Mouse (Mus musculus): ENCODE data around the gene Cers5.
A peak's percentile ranks its signal among the peaks of the same experiment; 100 is the strongest.
"Not testable (repeated sequence)": the region's sequence is repeated elsewhere in the genome, so short reads cannot be mapped to it uniquely, and the experiment has no call there.

Cers5 gene

GRCm38 (mm10) chr15:99727039-99727438 is 45.6 kb downstream of the Cers5 start:
- DNase-seq (ENCODE audit: extremely low read depth, insufficient read length, low spot score): not testable (repeated sequence)

- DNase-seq (ENCODE audit: extremely low read depth, insufficient read length, low spot score): no peak
These were observed 46.1 kb downstream of the Cers5 start for GRCm38 (mm10) chr15:99726549-99726948.

DNA sequence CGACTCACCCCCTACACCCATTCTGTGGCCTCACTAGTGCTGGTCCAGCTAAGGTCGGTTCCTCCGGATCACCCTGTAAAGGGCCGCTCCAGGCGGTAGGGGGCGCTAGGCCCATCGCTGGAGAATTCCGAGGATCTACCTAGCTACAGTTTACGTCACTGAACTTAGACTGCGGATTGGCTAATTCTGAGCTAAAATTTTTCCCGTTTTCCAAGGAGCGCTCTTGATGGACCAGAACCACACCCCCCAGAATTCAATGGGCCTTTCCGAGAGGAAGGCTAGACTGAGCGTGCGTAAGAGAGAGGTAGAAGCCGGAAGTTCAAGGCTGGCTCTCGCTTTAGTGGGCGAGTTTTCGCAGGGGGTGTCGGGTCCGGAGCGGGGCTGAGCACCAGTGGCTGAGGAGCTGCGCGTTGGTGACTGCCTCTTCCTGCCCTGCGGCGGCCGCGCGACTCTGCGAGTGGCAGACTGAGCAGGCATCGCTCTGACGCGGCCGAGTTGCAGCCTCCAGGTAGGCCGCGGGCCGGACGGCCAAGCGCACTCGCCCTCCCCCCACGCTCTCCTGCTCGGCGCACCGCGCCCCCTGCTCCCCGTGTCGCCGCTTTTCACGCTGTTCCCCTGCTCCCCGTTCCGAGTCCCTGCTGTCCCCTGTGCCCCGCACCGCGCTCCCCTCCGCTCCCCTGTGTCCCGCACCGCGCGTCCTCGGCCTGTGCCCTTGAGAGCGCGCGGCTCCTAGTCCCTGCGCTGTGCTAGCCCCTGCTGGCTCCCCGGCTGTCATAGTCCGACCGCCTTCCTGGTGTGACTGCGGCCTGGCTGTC is 47.1 kb downstream of the Cers5 start, which contains the start of gene Cox14:
Gene Cox14 (plus strand): TSS at position 278 of the 815 bp plus-strand sequence.
- peak; percentile 96 for DNase-seq (ENCODE audit: extremely low read depth, insufficient read length, low spot score)

- DNase-seq (ENCODE audit: extremely low read depth, insufficient read length, low spot score): peak; percentile 78
These were observed 48.2 kb downstream of the Cers5 start for GRCm38 (mm10) chr15:99724292-99725021.

DNA sequence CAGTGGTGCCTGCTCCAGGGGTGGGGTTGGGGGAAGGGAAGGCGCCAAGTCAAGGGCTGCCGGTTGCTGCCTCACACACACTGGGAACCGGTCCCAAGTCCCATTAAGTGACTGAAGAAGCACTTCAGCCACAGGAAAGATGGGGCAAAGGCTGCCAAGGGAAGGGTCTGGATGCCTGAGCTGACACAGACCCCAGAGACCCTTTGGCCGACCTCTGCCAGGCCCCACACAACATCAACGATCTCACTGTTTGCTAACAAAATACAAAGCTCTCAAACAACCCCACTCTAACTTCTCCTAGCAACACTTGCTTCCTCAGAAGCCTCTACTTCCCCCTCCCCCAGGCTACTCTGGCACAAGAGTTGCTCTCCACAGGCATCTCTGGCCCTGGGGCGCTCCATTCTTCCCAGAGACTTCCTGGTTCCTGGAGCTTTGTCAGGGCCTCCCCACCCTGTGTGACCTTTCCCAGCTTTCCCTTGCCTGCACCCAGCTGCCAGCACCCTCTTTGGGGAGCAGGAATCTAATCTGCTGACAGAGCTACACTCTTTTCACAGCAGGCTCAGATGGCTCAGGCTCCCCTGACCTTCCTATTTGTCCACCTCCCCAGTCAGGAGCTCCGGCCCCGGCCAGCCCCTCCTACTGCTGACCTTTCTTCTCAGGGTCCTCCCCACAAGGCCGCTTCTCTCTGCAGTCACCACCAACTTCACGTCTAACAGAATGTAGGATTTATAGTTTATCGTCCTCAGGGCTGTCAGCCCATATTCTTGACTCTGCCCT is 49.0 kb downstream of the Cers5 start:
- peak; percentile 76 for DNase-seq (ENCODE audit: extremely low read depth, insufficient read length, low spot score)

DNA sequence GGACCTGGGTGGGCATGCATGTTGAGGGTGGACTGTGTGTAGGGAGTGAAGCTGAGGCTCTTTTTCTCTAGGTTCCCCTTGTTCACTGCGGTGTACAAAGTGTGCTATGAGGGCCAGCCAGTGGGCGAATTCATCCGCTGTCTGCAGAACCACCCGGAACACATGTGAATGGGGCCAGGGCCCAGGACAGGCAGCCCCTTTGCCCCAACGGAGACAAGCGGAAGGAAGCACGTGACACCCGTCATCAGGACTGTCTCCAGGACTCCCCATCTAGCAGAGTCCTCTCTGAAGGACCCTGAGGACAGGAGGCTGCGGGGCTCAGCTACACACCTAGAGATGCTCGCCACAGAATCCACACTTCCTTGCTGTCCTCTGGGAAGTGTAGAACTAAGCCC is 49.6 kb downstream of the Cers5 start:
- DNase-seq (ENCODE audit: extremely low read depth, insufficient read length, low spot score): no peak

DNA sequence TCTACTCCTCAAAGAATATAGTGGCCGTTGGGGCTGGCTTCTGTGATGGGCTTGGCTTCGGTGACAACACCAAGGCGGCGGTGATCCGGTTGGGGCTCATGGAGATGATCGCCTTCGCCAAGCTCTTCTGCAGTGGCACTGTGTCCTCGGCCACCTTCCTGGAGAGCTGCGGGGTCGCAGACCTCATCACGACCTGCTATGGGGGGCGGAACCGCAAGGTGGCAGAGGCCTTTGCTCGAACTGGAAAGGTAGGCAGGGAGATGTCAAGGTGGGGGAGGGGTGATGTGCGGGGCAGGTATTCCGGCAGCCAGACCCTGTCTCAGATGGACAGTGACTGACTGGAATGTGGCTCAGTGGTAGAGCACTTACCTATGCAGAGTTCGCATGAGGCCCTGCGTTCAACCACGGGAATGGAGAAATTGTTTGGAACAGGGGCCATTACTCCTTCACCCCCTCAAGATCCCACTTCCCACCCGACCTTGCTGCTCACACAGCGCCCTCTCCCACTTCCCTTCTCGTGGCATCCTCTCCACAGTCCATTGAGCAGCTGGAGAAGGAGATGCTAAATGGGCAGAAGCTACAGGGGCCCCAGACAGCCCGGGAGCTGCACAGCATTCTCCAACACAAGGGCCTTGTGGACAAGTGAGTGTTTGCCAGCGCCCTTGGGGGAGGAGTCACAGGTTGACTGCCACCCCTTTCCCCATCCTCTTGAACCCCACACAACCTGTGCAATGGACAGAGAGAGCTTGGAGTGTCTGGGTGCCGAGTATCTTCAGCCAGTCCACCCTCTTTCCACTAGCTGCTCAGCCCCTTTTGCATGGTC is 50.6 kb downstream of the Cers5 start:
- no peak for DNase-seq (ENCODE audit: extremely low read depth, insufficient read length, low spot score)

GRCm38 (mm10) chr15:99719865-99720264 is 52.8 kb downstream of the Cers5 start:
- no peak for DNase-seq (ENCODE audit: extremely low read depth, insufficient read length, low spot score)

- no peak for DNase-seq (ENCODE audit: extremely low read depth, insufficient read length, low spot score)
These were observed 54.1 kb downstream of the Cers5 start for GRCm38 (mm10) chr15:99718461-99719021.

- DNase-seq (ENCODE audit: extremely low read depth, insufficient read length, low spot score): no peak
These were observed 55.0 kb downstream of the Cers5 start, which contains the start of gene Gpd1 for GRCm38 (mm10) chr15:99717386-99718334. TSS of gene Gpd1 (plus strand) at chr15:99717515.

DNA sequence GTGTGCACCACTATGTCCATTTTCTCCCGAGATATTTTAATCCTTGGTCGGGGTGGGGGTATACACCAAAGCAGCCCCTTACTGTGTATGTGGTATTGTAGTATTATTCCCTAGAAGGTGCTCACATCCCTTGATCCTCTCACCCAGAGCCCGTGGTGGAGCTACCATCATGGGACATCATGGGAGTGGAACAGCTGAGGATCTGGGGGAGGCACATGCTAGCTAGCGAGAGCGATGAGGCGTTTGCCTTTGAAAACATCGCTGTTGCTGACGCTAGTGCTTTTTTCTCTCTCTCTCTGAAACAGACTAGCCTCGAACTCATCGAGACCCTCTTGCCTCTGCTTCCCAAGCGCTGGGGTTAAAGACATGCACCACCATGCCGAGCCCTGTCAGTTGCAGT is 55.9 kb downstream of the Cers5 start:
- DNase-seq (ENCODE audit: extremely low read depth, insufficient read length, low spot score): no peak

DNA sequence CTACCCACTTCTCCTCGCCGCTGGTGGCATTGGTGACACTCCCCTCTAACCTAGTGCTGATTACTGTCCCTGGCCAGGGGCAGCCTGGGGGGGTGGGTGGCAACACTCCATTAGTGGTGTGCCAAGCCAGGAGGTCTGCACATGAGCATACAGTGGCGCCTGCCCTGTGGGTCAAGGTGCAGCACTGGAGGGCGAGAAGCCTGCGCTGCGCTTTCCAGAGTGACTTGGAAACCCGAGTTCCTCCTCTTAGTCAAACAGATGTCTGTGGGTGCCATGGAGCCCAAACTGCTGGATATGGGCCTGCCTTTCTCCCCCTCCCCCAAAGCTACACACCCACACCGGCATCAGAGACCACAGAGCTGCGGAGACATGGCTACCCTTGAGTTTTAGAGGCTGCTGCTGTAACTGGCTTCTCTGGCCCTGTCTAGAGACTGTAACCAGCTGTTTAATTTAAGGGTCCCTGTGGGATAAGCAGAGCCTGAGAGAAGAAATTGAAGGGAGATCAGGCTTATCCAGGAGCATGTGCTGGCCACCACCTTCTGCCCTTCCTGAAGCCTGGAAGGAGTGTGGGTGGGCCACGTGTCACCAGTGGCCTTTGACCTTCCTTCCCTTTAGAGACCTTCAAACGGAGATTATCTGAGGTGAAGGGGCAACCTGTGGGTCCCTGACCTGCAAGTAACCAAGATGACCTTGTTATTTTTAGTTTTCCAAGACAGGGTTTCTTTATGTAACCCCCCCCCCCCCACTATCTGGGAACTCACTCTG is 56.5 kb downstream of the Cers5 start:
- DNase-seq (ENCODE audit: extremely low read depth, insufficient read length, low spot score): no peak

DNA sequence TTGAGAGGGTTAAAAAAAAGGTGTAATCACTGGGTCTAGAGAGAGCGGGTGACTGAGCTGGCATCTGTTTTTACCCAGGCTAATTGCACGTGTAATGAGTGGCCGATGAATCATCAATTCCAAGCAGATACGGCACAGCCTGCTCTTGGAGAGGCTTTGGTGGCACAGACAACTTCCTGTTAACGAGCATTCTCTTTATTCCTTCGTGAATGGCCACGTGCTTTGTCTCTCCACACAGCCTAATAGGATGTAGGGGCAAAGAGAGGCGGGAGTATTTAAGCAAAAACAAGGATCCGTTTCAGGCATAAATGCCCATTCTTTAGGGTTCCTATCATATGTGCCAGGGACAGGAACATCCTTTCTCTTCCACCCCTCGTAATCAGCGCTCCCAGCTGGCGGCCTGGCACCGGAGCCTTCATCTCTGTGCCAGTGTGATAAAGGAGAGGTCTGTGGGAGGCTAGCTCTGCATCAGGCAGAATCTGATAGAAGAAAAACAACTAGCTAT is 57.3 kb downstream of the Cers5 start:
- DNase-seq (ENCODE audit: extremely low read depth, insufficient read length, low spot score): no peak

DNA sequence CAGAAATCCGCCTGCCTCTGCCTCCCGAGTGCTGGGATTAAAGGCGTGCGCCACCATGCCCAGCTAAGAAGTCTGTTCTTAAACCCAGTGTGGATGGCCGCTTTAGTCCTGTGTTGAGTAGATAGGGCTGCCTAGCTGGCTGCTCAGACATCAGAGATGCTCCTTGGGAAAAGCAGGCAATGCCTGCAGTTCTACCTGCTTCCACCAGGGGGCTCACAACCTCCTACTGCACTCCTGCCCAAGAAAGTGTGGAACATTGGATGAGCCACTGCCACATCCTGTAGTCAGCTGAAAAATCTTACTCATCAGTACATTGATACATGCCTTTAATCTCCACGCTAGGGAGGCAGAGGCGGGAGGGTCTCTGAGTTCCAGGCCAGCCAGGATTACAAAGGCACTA is 57.8 kb downstream of the Cers5 start:
- DNase-seq (ENCODE audit: extremely low read depth, insufficient read length, low spot score): peak; percentile 52

DNA sequence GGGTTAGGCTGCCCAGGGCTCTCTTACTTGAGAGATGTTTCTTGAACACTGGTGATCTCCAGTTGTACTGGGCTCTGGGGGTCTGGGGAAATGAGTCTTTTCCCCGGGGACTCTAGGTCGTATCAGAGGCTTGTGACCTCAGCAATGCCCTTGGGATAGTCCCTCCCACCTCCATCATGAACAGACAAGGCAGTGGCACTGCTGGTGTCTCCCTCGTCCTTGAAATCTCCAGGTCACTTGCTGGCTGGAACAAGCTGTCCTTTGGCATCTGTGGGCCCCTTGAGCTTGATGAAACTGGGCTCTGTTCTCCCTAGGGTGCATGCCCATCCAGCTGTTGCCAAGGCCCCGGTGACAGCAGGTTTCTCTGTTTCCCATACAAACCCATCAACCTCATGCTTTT is 58.5 kb downstream of the Cers5 start:
- no peak for DNase-seq (ENCODE audit: extremely low read depth, insufficient read length, low spot score)

- DNase-seq (ENCODE audit: extremely low read depth, insufficient read length, low spot score): no peak
These were observed 59.1 kb downstream of the Cers5 start for GRCm38 (mm10) chr15:99713569-99713968.

GRCm38 (mm10) chr15:99712666-99713559 is 59.8 kb downstream of the Cers5 start:
- no peak for DNase-seq (ENCODE audit: extremely low read depth, insufficient read length, low spot score)

Data from 3134 (cell line).